Mouse (Mus musculus) heart, postnatal 0 days (tissue): Measurements from ENCODE around the gene 1700028K03Rik. TPM values are rescaled to one million over a fixed set of nuclear protein-coding genes. Genes with fewer than 3 reads are reported as not detected.

Experiments used
- ATAC-seq: fragments of 200-750 bp; cut with Nextera tagmentation; 2 replicates; pipeline ENCODE4 v1.8.0; 2017; ENCODE audit warnings: low read depth, moderate number of reproducible peaks, moderate library complexity; ENCODE audit not compliant: insufficient read depth
- DNase-seq: peaks from one replicate; pipeline ENCODE4 v3.0.0-alpha.2; 2016; ENCODE audit warnings: low spot score
- H3K27ac ChIP-seq: fragments of 300-500 bp; sonication (generic); 2 replicates; pipeline ENCODE4 v1.5.1; 2014; ENCODE audit warnings: low read depth, mild to moderate bottlenecking
- H3K27me3 ChIP-seq: fragments of 300-500 bp; sonication (generic); 2 replicates; pipeline ENCODE4 v1.6.1; 2014; ENCODE audit warnings: low read length, mixed read lengths; ENCODE audit not compliant: control insufficient read depth, insufficient read depth
- H3K36me3 ChIP-seq: fragments of 300-500 bp; sonication (generic); replicated peaks from 2 replicates; pipeline ENCODE4 v1.6.1; 2014; ENCODE audit warnings: low read length, mixed read lengths; ENCODE audit not compliant: control insufficient read depth, insufficient read depth
- H3K4me1 ChIP-seq: fragments of 300-500 bp; sonication (generic); 2 replicates; pipeline ENCODE4 v1.6.1; 2014; ENCODE audit warnings: antibody characterized with exemption; ENCODE audit not compliant: control insufficient read depth, insufficient read depth
- H3K4me2 ChIP-seq: fragments of 300-500 bp; sonication (generic); 2 replicates; pipeline ENCODE4 v1.6.1; 2014; ENCODE audit warnings: low read depth, mild to moderate bottlenecking, low read length, moderate library complexity
- H3K4me3 ChIP-seq: fragments of 300-500 bp; sonication (generic); 2 replicates; pipeline ENCODE4 v1.5.1; 2014; ENCODE audit warnings: low read depth, low read length
- H3K9ac ChIP-seq: fragments of 300-500 bp; sonication (generic); replicated peaks from 2 replicates; pipeline ENCODE4 v1.6.1; 2014; ENCODE audit warnings: low read depth, low read length, mixed read lengths
- H3K9me3 ChIP-seq: fragments of 300-500 bp; sonication (generic); replicated peaks from 2 replicates; pipeline ENCODE4 v1.6.1; 2016; ENCODE audit warnings: low read length; ENCODE audit not compliant: control insufficient read depth
- CTCF ChIP-seq: IDR thresholded peaks from 2 replicates; pipeline ENCODE4 v1.5.1; 2016; ENCODE audit warnings: antibody characterized with exemption, control low read depth, low read depth
- EP300 ChIP-seq: IDR thresholded peaks from 2 replicates; pipeline ENCODE4 v1.6.1; 2016; ENCODE audit warnings: antibody characterized with exemption, low read depth
- WGBS: fragments of 180-500 bp; shearing (Covaris S2); extraction: QIAGEN DNeasy Blood & Tissue Kit; methylation state at CpG from one replicate; pipeline ENCODE4 v1.1.7; 2014; 5-methylcytosine and 5-hydroxymethylcytosine counted together
- polyA plus RNA-seq: library from polyadenylated mRNA; unstranded; fragments of >200 nt; fragmentation: Nextera tagmentation; extraction: Ambion mirVana; gene quantifications from 2 replicates; pipeline ENCODE4 v1.2.1, GENCODE M21; 2015
- total RNA-seq: library from RNA; depleted of rRNA; stranded (reverse); fragments of >200 nt; gene quantifications from 2 replicates; pipeline ENCODE4 v1.2.3, GENCODE M21; 2014; ENCODE audit warnings: low replicate concordance

1700028K03Rik gene
- total and polyA plus RNA-seq, 2 experiments from 2014 or later: 0.05 TPM; not detected in 1

DNA sequence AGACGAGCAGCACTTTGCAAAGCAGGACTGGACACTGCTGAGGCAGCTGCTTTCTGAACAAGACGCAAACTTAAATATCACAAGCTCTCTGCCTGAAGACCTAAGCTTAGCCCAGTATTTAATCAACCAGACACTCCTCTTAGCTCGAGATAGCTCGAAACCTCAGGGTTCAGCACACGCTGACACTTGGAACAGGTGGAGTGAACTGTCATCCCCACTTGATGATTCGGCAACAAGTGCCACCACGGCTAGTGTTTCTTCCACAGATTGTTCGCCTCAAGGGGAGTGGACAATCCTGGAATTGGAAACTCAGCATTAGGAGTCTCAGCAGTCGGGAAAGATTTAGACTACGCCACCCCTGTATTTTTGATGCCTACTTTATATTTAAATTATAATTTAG, 24.0 kb upstream of the 1700028K03Rik start:
- ATAC-seq: no peak
- TF ChIP-seq EP300 (no peak), CTCF (no peak)
- Histone ChIP-seq H3K4me2 (no peak overlapping the region), H3K4me3 (no peak overlapping the region), H3K27ac (no peak overlapping the region), H3K9me3 (no peaks in the 10 kb centered on the region), H3K27me3 (no peaks in the 10 kb centered on the region), H3K4me1 (no peaks in the 10 kb centered on the region), H3K9ac (no peak overlapping the region), H3K36me3 (no peaks in the 10 kb centered on the region)
- WGBS: 84% methylated on average over 10 of the region's 10 CpGs
- no peak for DNase-seq

DNA sequence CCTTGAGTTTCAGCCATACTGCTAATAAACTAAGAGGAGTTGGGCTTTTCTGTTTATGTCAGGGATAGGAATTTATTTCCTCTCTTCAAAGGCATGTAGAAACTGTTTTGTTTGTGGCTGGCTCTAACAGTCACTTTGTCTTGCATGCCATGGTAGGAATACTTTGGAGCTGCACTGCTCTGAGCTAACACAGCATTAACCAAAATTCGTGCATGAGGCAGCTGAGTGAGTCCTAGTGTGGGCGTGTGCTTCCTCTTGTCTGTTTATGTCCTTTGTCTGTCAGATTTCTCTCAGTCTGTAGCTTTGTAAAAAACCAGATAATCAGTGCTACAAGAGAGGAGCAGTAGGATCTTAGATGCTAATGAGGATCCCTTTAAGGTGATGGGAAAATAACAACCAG, 23.2 kb upstream of the 1700028K03Rik start:
- no peak for TF ChIP-seq CTCF
- TF ChIP-seq EP300: no peak
- H3K4me2 ChIP-seq: no peak overlapping the region
- 53% methylated on average over 2 of the region's 2 CpGs for WGBS
- no peak overlapping the region for H3K4me3 ChIP-seq
- no peaks in the 10 kb centered on the region for H3K36me3 ChIP-seq
- no peak overlapping the region for H3K9ac ChIP-seq
- H3K27ac ChIP-seq: no peak overlapping the region
- H3K4me1 ChIP-seq: no peaks in the 10 kb centered on the region
- no peaks in the 10 kb centered on the region for H3K27me3 ChIP-seq
- no peak for DNase-seq
- H3K9me3 ChIP-seq: no peaks in the 10 kb centered on the region
- no peak for ATAC-seq

- H3K27ac ChIP-seq: no peak overlapping the region
- no peak overlapping the region for H3K4me3 ChIP-seq
- no peak for TF ChIP-seq EP300
- peak; percentile 82 for TF ChIP-seq CTCF
- 45% methylated on average over 7 of the region's 7 CpGs for WGBS
- no peak overlapping the region for H3K4me2 ChIP-seq
- DNase-seq (peak; percentile 36), ATAC-seq (no peak)
- H3K27me3 ChIP-seq: no peaks in the 10 kb centered on the region
- H3K9me3 ChIP-seq: no peaks in the 10 kb centered on the region
- H3K4me1 ChIP-seq: no peaks in the 10 kb centered on the region
- H3K36me3 ChIP-seq: no peaks in the 10 kb centered on the region
- no peak overlapping the region for H3K9ac ChIP-seq
Measured at GRCm38 (mm10) chr5:107513583-107513982, 20.9 kb upstream of the 1700028K03Rik start.

GRCm38 (mm10) chr5:107515453-107515852, 19.1 kb upstream of the 1700028K03Rik start:
- TF ChIP-seq EP300 (no peak), CTCF (no peak)
- no peak overlapping the region for H3K27ac ChIP-seq
- H3K4me1 ChIP-seq: no peaks in the 10 kb centered on the region
- ATAC-seq (no peak), DNase-seq (no peak)
- H3K4me3 ChIP-seq: no peak overlapping the region
- no peaks in the 10 kb centered on the region for H3K36me3 ChIP-seq
- no peaks in the 10 kb centered on the region for H3K9me3 ChIP-seq
- WGBS: 86% methylated on average over 3 of the region's 3 CpGs
- H3K27me3 ChIP-seq: no peaks in the 10 kb centered on the region
- no peak overlapping the region for H3K4me2 ChIP-seq
- no peak overlapping the region for H3K9ac ChIP-seq

GRCm38 (mm10) chr5:107516087-107516486, 18.4 kb upstream of the 1700028K03Rik start:
- Histone ChIP-seq H3K4me2 (no peak overlapping the region), H3K4me1 (no peaks in the 10 kb centered on the region), H3K27ac (no peak overlapping the region), H3K4me3 (no peak overlapping the region), H3K9me3 (no peaks in the 10 kb centered on the region), H3K9ac (no peak overlapping the region), H3K27me3 (no peaks in the 10 kb centered on the region), H3K36me3 (no peaks in the 10 kb centered on the region)
- ATAC-seq: no peak
- TF ChIP-seq CTCF: no peak
- TF ChIP-seq EP300: no peak
- no peak for DNase-seq
- WGBS: 88% methylated on average over 1 of the region's 1 CpGs

DNA sequence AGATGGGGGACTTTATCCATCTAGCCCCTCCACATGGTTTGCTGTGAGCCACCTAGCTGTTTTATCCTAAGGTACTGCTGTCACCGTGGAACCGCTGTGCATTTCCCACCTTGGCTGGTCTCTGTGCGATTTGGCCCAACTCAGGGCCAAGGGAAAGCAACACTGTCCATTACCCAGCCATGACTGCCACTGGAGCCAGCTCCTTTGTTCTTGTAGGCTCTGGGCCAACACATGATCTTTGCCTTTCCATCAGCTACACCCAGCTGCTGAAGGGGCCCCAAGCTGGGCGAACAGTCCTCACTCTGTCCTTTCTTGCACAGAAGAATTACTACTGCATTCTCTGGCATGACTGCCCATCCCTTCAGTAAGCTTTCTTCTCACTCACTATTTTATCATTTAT, 15.9 kb upstream of the 1700028K03Rik start:
- Histone ChIP-seq H3K9me3 (no peaks in the 10 kb centered on the region), H3K4me1 (0 out of 2 replicates have a peak, but pooled peaks cover 4% of the 10 kb centered on the region), H3K9ac (no peak overlapping the region), H3K4me3 (no peak overlapping the region), H3K27ac (no peak overlapping the region), H3K27me3 (no peaks in the 10 kb centered on the region), H3K36me3 (no peaks in the 10 kb centered on the region), H3K4me2 (no peak overlapping the region)
- TF ChIP-seq EP300 (no peak), CTCF (no peak)
- DNase-seq (no peak), ATAC-seq (no peak)
- WGBS: 89% methylated on average over 4 of the region's 4 CpGs
